Mouse (Mus musculus): ENCODE measurements around the gene Oas2. TPM values are rescaled to one million over a fixed set of nuclear protein-coding genes. Genes with fewer than 3 reads are reported as not detected.

Gene Oas2
- polyA plus RNA-seq, 2 experiments, result 0.23 to 1.1 TPM

GRCm38 (mm10) chr5:120752786-120753185, 3.1 kb upstream of the Oas2 start:
- TF ChIP-seq POLR2A (IDR thresholded peaks at IDR 0.05; ENCODE audit: borderline replicate concordance, extremely low read depth, insufficient read depth, insufficient read length), result no peak

GRCm38 (mm10) chr5:120751206-120751605, 1.6 kb upstream of the Oas2 start:
- Histone ChIP-seq H3K36me3 (ENCODE audit: control insufficient read depth, insufficient read depth, low read length) (no peaks in the 10 kb centered on the region), H3K9me3 (ENCODE audit: control insufficient read depth, low read length) (no peaks in the 10 kb centered on the region), H3K9ac (ENCODE audit: low read depth, low read length, severe bottlenecking) (no peak overlapping the region), H3K4me2 (replicated peaks; ENCODE audit: low read depth, low read length, severe bottlenecking) (no peak overlapping the region), H3K27ac (replicated peaks; ENCODE audit: low read depth, low read length) (no peak overlapping the region), H3K4me1 (ENCODE audit: control insufficient read depth, insufficient read depth, low read length) (no peaks in the 10 kb centered on the region), H3K4me3 (replicated peaks; ENCODE audit: low read length) (no peak overlapping the region), H3K27me3 (ENCODE audit: control insufficient read depth, insufficient read depth, low read length) (no peaks in the 10 kb centered on the region)
- WGBS, result 63% methylated on average over 3 of the region's 3 CpGs
- TF ChIP-seq POLR2A (IDR thresholded peaks at IDR 0.05; ENCODE audit: borderline replicate concordance, extremely low read depth, insufficient read depth, insufficient read length), result no peak
- ATAC-seq (ENCODE audit: low FRiP score, low read depth) (no peak), DNase-seq (ENCODE audit: low spot score) (no peak)

More at GRCm38 (mm10) chr5:120752786-120753185, 3.1 kb upstream of the Oas2 start:
- whole genome bisulfite sequencing, result 67% methylated on average over 3 of the region's 3 CpGs
- H3K27me3 ChIP-seq (ENCODE audit: control insufficient read depth, insufficient read depth, low read length), result no peaks in the 10 kb centered on the region
- no peak overlapping the region for H3K9ac ChIP-seq (ENCODE audit: low read depth, low read length, severe bottlenecking)
- no peak overlapping the region for H3K4me2 ChIP-seq (replicated peaks; ENCODE audit: low read depth, low read length, severe bottlenecking)
- H3K36me3 ChIP-seq (ENCODE audit: control insufficient read depth, insufficient read depth, low read length), result no peaks in the 10 kb centered on the region
- H3K27ac ChIP-seq (replicated peaks; ENCODE audit: low read depth, low read length), result no peak overlapping the region
- no peak overlapping the region for H3K4me3 ChIP-seq (replicated peaks; ENCODE audit: low read length)
- H3K9me3 ChIP-seq (ENCODE audit: control insufficient read depth, low read length), result no peaks in the 10 kb centered on the region
- no peak for DNase-seq (ENCODE audit: low spot score)
- H3K4me1 ChIP-seq (ENCODE audit: control insufficient read depth, insufficient read depth, low read length), result no peaks in the 10 kb centered on the region
- ATAC-seq (ENCODE audit: low FRiP score, low read depth), result no peak

- H3K4me1 ChIP-seq (ENCODE audit: control insufficient read depth, insufficient read depth, low read length), result no peaks in the 10 kb centered on the region
- no peak overlapping the region for H3K4me2 ChIP-seq (replicated peaks; ENCODE audit: low read depth, low read length, severe bottlenecking)
- H3K9ac ChIP-seq (ENCODE audit: low read depth, low read length, severe bottlenecking), result no peak overlapping the region
- H3K27me3 ChIP-seq (ENCODE audit: control insufficient read depth, insufficient read depth, low read length), result no peaks in the 10 kb centered on the region
- no peaks in the 10 kb centered on the region for H3K9me3 ChIP-seq (ENCODE audit: control insufficient read depth, low read length)
- no peak for TF ChIP-seq POLR2A (IDR thresholded peaks at IDR 0.05; ENCODE audit: borderline replicate concordance, extremely low read depth, insufficient read depth, insufficient read length)
- peak; percentile 66 for DNase-seq (ENCODE audit: low spot score)
- no peaks in the 10 kb centered on the region for H3K36me3 ChIP-seq (ENCODE audit: control insufficient read depth, insufficient read depth, low read length)
- no peak overlapping the region for H3K27ac ChIP-seq (replicated peaks; ENCODE audit: low read depth, low read length)
- no peak for ATAC-seq (ENCODE audit: low FRiP score, low read depth)
- WGBS, result 6% methylated on average over 5 of the region's 5 CpGs
- no peak overlapping the region for H3K4me3 ChIP-seq (replicated peaks; ENCODE audit: low read length)
Measured at GRCm38 (mm10) chr5:120746451-120746850, 3.2 kb downstream of the Oas2 start.

GRCm38 (mm10) chr5:120742125-120742524, 7.5 kb downstream of the Oas2 start:
- H3K27ac ChIP-seq (replicated peaks; ENCODE audit: low read depth, low read length), result no peak overlapping the region
- H3K27me3 ChIP-seq (ENCODE audit: control insufficient read depth, insufficient read depth, low read length), result no peaks in the 10 kb centered on the region
- no peak for ATAC-seq (ENCODE audit: low FRiP score, low read depth)
- H3K36me3 ChIP-seq (ENCODE audit: control insufficient read depth, insufficient read depth, low read length), result no peaks in the 10 kb centered on the region
- H3K9me3 ChIP-seq (ENCODE audit: control insufficient read depth, low read length), result no peaks in the 10 kb centered on the region
- WGBS, result 27% methylated on average over 4 of the region's 4 CpGs
- TF ChIP-seq POLR2A (IDR thresholded peaks at IDR 0.05; ENCODE audit: borderline replicate concordance, extremely low read depth, insufficient read depth, insufficient read length), result no peak
- no peak for DNase-seq (ENCODE audit: low spot score)
- H3K4me3 ChIP-seq (replicated peaks; ENCODE audit: low read length), result no peak overlapping the region
- H3K4me1 ChIP-seq (ENCODE audit: control insufficient read depth, insufficient read depth, low read length), result no peaks in the 10 kb centered on the region
- H3K9ac ChIP-seq (ENCODE audit: low read depth, low read length, severe bottlenecking), result no peak overlapping the region
- no peak overlapping the region for H3K4me2 ChIP-seq (replicated peaks; ENCODE audit: low read depth, low read length, severe bottlenecking)

- no peak for ATAC-seq (ENCODE audit: low FRiP score, low read depth)
- no peak overlapping the region for H3K9ac ChIP-seq (ENCODE audit: low read depth, low read length, severe bottlenecking)
- H3K27ac ChIP-seq (replicated peaks; ENCODE audit: low read depth, low read length), result no peak overlapping the region
- TF ChIP-seq POLR2A (IDR thresholded peaks at IDR 0.05; ENCODE audit: borderline replicate concordance, extremely low read depth, insufficient read depth, insufficient read length), result no peak
- no peak overlapping the region for H3K4me3 ChIP-seq (replicated peaks; ENCODE audit: low read length)
- H3K4me2 ChIP-seq (replicated peaks; ENCODE audit: low read depth, low read length, severe bottlenecking), result no peak overlapping the region
- WGBS, result 64% methylated on average over 12 of the region's 14 CpGs
- no peaks in the 10 kb centered on the region for H3K9me3 ChIP-seq (ENCODE audit: control insufficient read depth, low read length)
- no peaks in the 10 kb centered on the region for H3K4me1 ChIP-seq (ENCODE audit: control insufficient read depth, insufficient read depth, low read length)
- DNase-seq (ENCODE audit: low spot score), result no peak
- H3K36me3 ChIP-seq (ENCODE audit: control insufficient read depth, insufficient read depth, low read length), result no peaks in the 10 kb centered on the region
- H3K27me3 ChIP-seq (ENCODE audit: control insufficient read depth, insufficient read depth, low read length), result no peaks in the 10 kb centered on the region
Measured at GRCm38 (mm10) chr5:120734380-120734990, 15.2 kb downstream of the Oas2 start.
